Mouse (Mus musculus) embryonic fibroblast, embryonic 13.5 days (primary cell): ENCODE data around the gene Gm9747.

Experiments
- CTCF ChIP-seq: IDR thresholded peaks from 2 replicates; pipeline ENCODE4 v1.5.1; 2011; ENCODE audit warnings: mild to moderate bottlenecking, control low read depth, low read length, moderate library complexity, borderline replicate concordance; ENCODE audit not compliant: insufficient read depth
- POLR2A ChIP-seq: IDR thresholded peaks from 2 replicates; pipeline ENCODE4 v1.6.1; 2011; ENCODE audit warnings: low read depth, mild to moderate bottlenecking, control low read depth, low read length, moderate library complexity

- TF ChIP-seq CTCF (no peak), POLR2A (no peak)
These were observed 41.3 kb upstream of the Gm9747 start for GRCm38 (mm10) chr1:82191579-82191978.
